Comparison of ENCODE assay signal across 30 mouse cellular contexts in genomic region chr16:4279601-4280000, GRCm38 (mm10).
A peak's percentile ranks its signal among the peaks of the same experiment; 100 is the strongest.
DNase-seq lines count a peak whose midpoint lies in the region; ATAC-seq and TF ChIP-seq lines count a peak whose summit lies in the region.
"Had no signal": no experiment of that assay in that cellular context is flagged by ENCODE, and none has a peak within 500 bp of the region (broad histone marks: within the 10 kb centered on the region; RNA-seq: fewer than 3 reads in every experiment).

No protein-coding gene starts in this region.

- no peak for TF ChIP-seq CTCF in lung, adult 2 months (IDR thresholded peaks at IDR 0.05; ENCODE audit: insufficient read depth, low read length)

- no peak for DNase-seq in lung, postnatal 14 days
- DNase-seq in lung, postnatal 36 days, result peak; percentile 21
- no peak for DNase-seq in lung, adult 2 months
- DNase-seq in embryo, embryonic 10.5 days (ENCODE audit: low spot score), result no peak
- DNase-seq: adrenal gland, adult 2 months; adrenal gland, postnatal 14 days; cerebellum, adult 11 months; cerebellum, adult 2 months; cerebellum, adult 9-11 months; cerebellum, postnatal 25 days; forebrain, postnatal 0 days; gastrocnemius, adult 2 months; gastrocnemius, postnatal 14 days; heart, adult 18-20 months; heart, postnatal 10 days; heart, postnatal 36 days had no signal

- H3K36me3 ChIP-seq in lung, embryonic 16.5 days (ENCODE audit: control insufficient read depth, insufficient read depth, low read length), result no peaks in the 10 kb centered on the region
- H3K36me3 ChIP-seq: embryonic facial prominence, embryonic 12.5 days; embryonic facial prominence, embryonic 15.5 days; heart, embryonic 12.5 days; heart, embryonic 15.5 days; hindbrain, embryonic 10.5 days had no signal

- no peak overlapping the region for H3K4me3 ChIP-seq in lung, embryonic 16.5 days (ENCODE audit: low read length)
- H3K4me3 ChIP-seq in lung, adult 2 months (replicated peaks; ENCODE audit: extremely low read depth, low read depth, low read length), result no peak overlapping the region
- H3K4me3 ChIP-seq: embryonic facial prominence, embryonic 12.5 days; embryonic facial prominence, embryonic 15.5 days; gastrocnemius, adult 2 months; heart, embryonic 12.5 days; heart, embryonic 15.5 days; hindbrain, embryonic 10.5 days had no signal

- H3K27me3 ChIP-seq in lung, embryonic 16.5 days (ENCODE audit: control insufficient read depth, insufficient read depth, low read depth, low read length), result no peaks in the 10 kb centered on the region
- H3K27me3 ChIP-seq: embryonic facial prominence, embryonic 12.5 days; embryonic facial prominence, embryonic 15.5 days; heart, embryonic 12.5 days; heart, embryonic 15.5 days; Patski had no signal

- H3K4me2 ChIP-seq in lung, embryonic 16.5 days (ENCODE audit: low read depth, low read length), result no peak overlapping the region
- H3K4me2 ChIP-seq: embryonic facial prominence, embryonic 12.5 days; embryonic facial prominence, embryonic 15.5 days; heart, embryonic 12.5 days; heart, embryonic 15.5 days; hindbrain, embryonic 14.5 days had no signal

- no peak for TF ChIP-seq POLR2A in lung, adult 2 months (IDR thresholded peaks at IDR 0.05; ENCODE audit: borderline replicate concordance, extremely low read depth, low read depth, low read length)

- peak; percentile 29; the same call in 1 of the 2 replicates for ATAC-seq in lung, embryonic 16.5 days (ENCODE audit: low read depth)
- peak; percentile 48; the same call in 1 of the 2 replicates for ATAC-seq in granulocyte monocyte progenitor cell, adult 5-6 weeks (replicated peaks; ENCODE audit: poor library complexity, severe bottlenecking)
- ATAC-seq: CD4-positive, CD25-positive, alpha-beta regulatory T cell, adult 4 months; forebrain, embryonic 14.5 days; forebrain, postnatal 0 days; hindbrain, postnatal 0 days; inflammation-experienced regulatory T-cells, adult 6 months; intestine, embryonic 16.5 days; Patski had no signal

- H3K4me1 ChIP-seq in lung, embryonic 16.5 days (replicated peaks; ENCODE audit: control insufficient read depth, insufficient read depth, low read length), result 0 out of 2 replicates have a peak, but pooled peaks cover 2% of the 10 kb centered on the region
- no peaks in the 10 kb centered on the region for H3K4me1 ChIP-seq in lung, adult 2 months (ENCODE audit: control insufficient read depth, insufficient read depth, low read length)
- H3K4me1 ChIP-seq: embryonic facial prominence, embryonic 12.5 days; heart, embryonic 12.5 days; hindbrain, embryonic 10.5 days had no signal

- H3K9ac ChIP-seq in lung, embryonic 16.5 days (ENCODE audit: low read length), result no peak overlapping the region
- H3K9ac ChIP-seq: embryonic facial prominence, embryonic 12.5 days; embryonic facial prominence, embryonic 15.5 days; forebrain, postnatal 0 days; heart, embryonic 12.5 days; heart, embryonic 15.5 days; hindbrain, embryonic 14.5 days had no signal

- WGBS in lung, embryonic 16.5 days, result 45% methylated on average over 3 of the region's 3 CpGs
- 31% methylated on average over 3 of the region's 3 CpGs for WGBS in lung, adult 2 months

- H3K27ac ChIP-seq in lung, embryonic 16.5 days (ENCODE audit: low read length), result no peak overlapping the region
- H3K27ac ChIP-seq: embryonic facial prominence, embryonic 12.5 days; embryonic facial prominence, embryonic 15.5 days; gastrocnemius, adult 2 months; heart, embryonic 15.5 days; hindbrain, embryonic 10.5 days; hindbrain, embryonic 14.5 days; hindbrain, postnatal 0 days had no signal

- no peaks in the 10 kb centered on the region for H3K9me3 ChIP-seq in lung, embryonic 16.5 days (ENCODE audit: control insufficient read depth, low read length)
- H3K9me3 ChIP-seq: embryonic facial prominence, embryonic 12.5 days; embryonic facial prominence, embryonic 15.5 days; heart, embryonic 12.5 days; heart, embryonic 15.5 days; hindbrain, embryonic 10.5 days had no signal
